Mouse (Mus musculus) right cerebral cortex, postnatal 25 days (tissue): ENCODE results near the gene Mbd5.
"Not testable (repeated sequence)": the region's sequence is repeated elsewhere in the genome, so short reads cannot be mapped to it uniquely, and the experiment has no call there.

Source experiments
- DNase-seq: peaks from one replicate; pipeline ENCODE4 v3.0.0; 2022

Gene Mbd5

GRCm38 (mm10) chr2:49177015-49177414 is 227.7 kb downstream of the Mbd5 start:
- DNase-seq, result no peak

- no peak for DNase-seq
Observed at GRCm38 (mm10) chr2:49190984-49191383, 241.7 kb downstream of the Mbd5 start.

GRCm38 (mm10) chr2:49191695-49192094 is 242.4 kb downstream of the Mbd5 start:
- DNase-seq, result no peak

- DNase-seq, result no peak
Observed at GRCm38 (mm10) chr2:49204081-49204480, 254.8 kb downstream of the Mbd5 start.

- DNase-seq, result not testable (repeated sequence)
Observed at GRCm38 (mm10) chr2:49205692-49206091, 256.4 kb downstream of the Mbd5 start.

- no peak for DNase-seq
Observed at GRCm38 (mm10) chr2:49209349-49209748, 260.0 kb downstream of the Mbd5 start.

- no peak for DNase-seq
Observed at GRCm38 (mm10) chr2:49210408-49210807, 261.1 kb downstream of the Mbd5 start.

GRCm38 (mm10) chr2:49229725-49230124 is 280.4 kb downstream of the Mbd5 start:
- no peak for DNase-seq

GRCm38 (mm10) chr2:49234064-49234463 is 284.8 kb downstream of the Mbd5 start:
- no peak for DNase-seq

- no peak for DNase-seq
Observed at GRCm38 (mm10) chr2:49241715-49242114, 292.4 kb downstream of the Mbd5 start.

GRCm38 (mm10) chr2:49264092-49264491 is 314.8 kb downstream of the Mbd5 start:
- DNase-seq, result no peak

- no peak for DNase-seq
Observed at GRCm38 (mm10) chr2:49272295-49272967, 323.1 kb downstream of the Mbd5 start.

- no peak for DNase-seq
Observed at GRCm38 (mm10) chr2:49276017-49276722, 326.9 kb downstream of the Mbd5 start.

GRCm38 (mm10) chr2:49280496-49280895 is 331.2 kb downstream of the Mbd5 start:
- DNase-seq, result no peak

- DNase-seq, result no peak
Observed at GRCm38 (mm10) chr2:49283583-49283982, 334.3 kb downstream of the Mbd5 start.

- DNase-seq, result no peak
Observed at GRCm38 (mm10) chr2:49286965-49287364, 337.7 kb downstream of the Mbd5 start.

- DNase-seq, result no peak
Observed at GRCm38 (mm10) chr2:49291709-49292108, 342.4 kb downstream of the Mbd5 start.

- DNase-seq, result peak; percentile 80
Observed at GRCm38 (mm10) chr2:49312629-49313447, 363.5 kb downstream of the Mbd5 start.

- no peak for DNase-seq
Observed at GRCm38 (mm10) chr2:49333594-49333993, 384.3 kb downstream of the Mbd5 start.

- DNase-seq, result no peak
Observed at GRCm38 (mm10) chr2:49335267-49335666, 386.0 kb downstream of the Mbd5 start.

- no peak for DNase-seq
Observed at GRCm38 (mm10) chr2:49344287-49344686, 395.0 kb downstream of the Mbd5 start.

GRCm38 (mm10) chr2:49345786-49346185 is 396.5 kb downstream of the Mbd5 start:
- no peak for DNase-seq

- no peak for DNase-seq
Observed at GRCm38 (mm10) chr2:49349813-49350212, 400.5 kb downstream of the Mbd5 start.

- DNase-seq, result no peak
Observed at GRCm38 (mm10) chr2:49350852-49351251, 401.5 kb downstream of the Mbd5 start.
